Mouse (Mus musculus) forebrain, embryonic 12.5 days (tissue): ENCODE data around the gene Cc2d2b. TPM values are rescaled to one million over a fixed set of nuclear protein-coding genes. Genes with fewer than 3 reads are reported as not detected.

ENCODE experiments used
- ATAC-seq: fragments of 200-750 bp; cut with Nextera tagmentation; 2 replicates; pipeline ENCODE4 v1.8.0; 2017; ENCODE audit warnings: moderate TSS enrichment; ENCODE audit not compliant: low FRiP score
- H3K27ac ChIP-seq: fragments of 300-500 bp; sonication (generic); 2 replicates; pipeline ENCODE4 v1.5.1; 2016; ENCODE audit warnings: mild to moderate bottlenecking
- H3K27me3 ChIP-seq: fragments of 300-500 bp; sonication (generic); 2 replicates; pipeline ENCODE4 v1.6.1; 2016; ENCODE audit warnings: mild to moderate bottlenecking
- H3K36me3 ChIP-seq: fragments of 300-500 bp; sonication (generic); replicated peaks from 2 replicates; pipeline ENCODE4 v1.6.1; 2016; ENCODE audit warnings: mild to moderate bottlenecking
- H3K4me1 ChIP-seq: fragments of 300-500 bp; sonication (generic); 2 replicates; pipeline ENCODE4 v1.6.1; 2016
- H3K4me2 ChIP-seq: fragments of 300-500 bp; sonication (generic); 2 replicates; pipeline ENCODE4 v1.6.1; 2016; ENCODE audit warnings: mild to moderate bottlenecking, moderate library complexity
- H3K4me3 ChIP-seq: fragments of 300-500 bp; sonication (generic); replicated peaks from 2 replicates; pipeline ENCODE4 v1.5.1; 2016; ENCODE audit warnings: mild to moderate bottlenecking
- H3K9ac ChIP-seq: fragments of 300-500 bp; sonication (generic); 2 replicates; pipeline ENCODE4 v1.6.1; 2016; ENCODE audit warnings: mild to moderate bottlenecking
- H3K9me3 ChIP-seq: fragments of 300-500 bp; sonication (generic); 2 replicates; pipeline ENCODE4 v1.6.1; 2016
- WGBS: fragments of 180-500 bp; shearing (Covaris S2); methylation state at CpG from one replicate; pipeline ENCODE4 v1.1.7; 2016; 5-methylcytosine and 5-hydroxymethylcytosine counted together
- polyA plus RNA-seq: library from polyadenylated mRNA; unstranded; fragments of >200 nt; fragmentation: Nextera tagmentation; extraction: Ambion mirVana; gene quantifications from 2 replicates; pipeline ENCODE4 v1.2.1, GENCODE M21; 2016

Cc2d2b gene
- polyA plus RNA-seq, 1 experiment from 2014 or later, result 0.38 TPM

- WGBS, result 84% methylated on average over 2 of the region's 2 CpGs
- H3K4me1 ChIP-seq, result 0 out of 2 replicates have a peak, but pooled peaks cover 2% of the 10 kb centered on the region
- H3K9ac ChIP-seq, result no peak overlapping the region
- H3K27me3 ChIP-seq, result peaks cover 5% of the 10 kb centered on the region; the same call in 1 of the 2 replicates
- H3K4me2 ChIP-seq, result no peak overlapping the region
- H3K4me3 ChIP-seq, result no peak overlapping the region
- no peak for ATAC-seq
- H3K27ac ChIP-seq, result no peak overlapping the region
- H3K36me3 ChIP-seq, result no peaks in the 10 kb centered on the region
- no peaks in the 10 kb centered on the region for H3K9me3 ChIP-seq
These were observed 18.6 kb downstream of the Cc2d2b start for GRCm38 (mm10) chr19:40767189-40767588.

- no peaks in the 10 kb centered on the region for H3K27me3 ChIP-seq
- H3K36me3 ChIP-seq, result no peaks in the 10 kb centered on the region
- no peaks in the 10 kb centered on the region for H3K4me1 ChIP-seq
- H3K4me2 ChIP-seq, result no peak overlapping the region
- no peak overlapping the region for H3K27ac ChIP-seq
- 47% methylated on average over 7 of the region's 7 CpGs for WGBS
- no peak overlapping the region for H3K9ac ChIP-seq
- no peak for ATAC-seq
- no peaks in the 10 kb centered on the region for H3K9me3 ChIP-seq
- H3K4me3 ChIP-seq, result no peak overlapping the region
These were observed 20.8 kb downstream of the Cc2d2b start for GRCm38 (mm10) chr19:40769341-40769770.

DNA sequence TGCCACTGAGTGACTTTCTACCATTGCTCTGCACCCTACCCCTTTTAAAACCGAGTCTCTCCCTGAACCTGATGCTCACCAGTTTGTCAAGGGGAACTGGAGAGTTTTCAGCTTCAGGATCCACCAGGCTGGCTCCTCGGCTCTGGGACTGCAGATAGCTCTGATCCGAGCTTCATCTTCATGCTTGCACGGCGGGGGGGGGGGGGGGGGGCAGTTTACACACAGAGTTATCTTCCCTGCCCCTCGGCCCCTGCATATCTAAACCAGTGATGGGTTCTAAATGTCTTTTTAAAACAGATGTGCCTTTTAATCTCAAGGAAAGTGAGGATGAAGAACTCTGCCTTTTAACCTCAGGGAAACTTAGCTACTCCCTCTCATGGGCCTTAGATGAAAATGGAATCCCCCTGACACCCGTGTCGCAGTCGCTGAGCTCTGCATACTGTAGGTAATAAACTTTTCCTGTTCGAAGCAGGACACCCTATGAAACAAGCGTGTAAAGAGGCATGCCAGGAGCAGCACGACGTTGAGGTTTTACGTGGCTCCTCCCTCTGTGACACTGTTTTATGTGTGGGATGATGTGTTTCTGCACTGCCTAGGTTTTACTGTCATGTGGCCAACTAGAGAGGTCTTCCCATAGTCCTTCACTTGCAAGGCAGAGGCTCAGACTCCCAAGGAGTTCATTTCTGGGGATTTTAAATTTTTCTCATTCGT lies 39.6 kb downstream of the Cc2d2b start:
- ATAC-seq, result no peak
- 78% methylated on average over 15 of the region's 15 CpGs for WGBS

DNA sequence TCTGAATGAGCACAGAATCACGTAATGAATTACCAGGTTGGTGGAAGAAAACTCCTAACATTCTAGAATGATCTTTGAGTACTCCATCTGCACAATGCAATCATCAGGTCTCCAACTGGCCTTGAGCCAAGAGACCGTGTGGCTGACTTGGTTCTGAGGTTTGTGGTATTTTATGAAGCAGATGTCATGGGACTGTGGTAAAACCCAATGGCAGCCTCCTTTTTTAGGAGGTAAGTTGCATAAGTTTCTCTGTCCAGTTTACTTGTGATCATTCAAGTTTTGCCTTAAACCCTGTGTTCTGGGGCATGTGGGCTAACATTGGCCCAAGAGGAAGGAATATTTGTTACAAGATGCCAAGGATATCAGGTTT lies 40.1 kb downstream of the Cc2d2b start:
- Histone ChIP-seq H3K36me3 (no peaks in the 10 kb centered on the region), H3K9ac (no peak overlapping the region), H3K9me3 (no peaks in the 10 kb centered on the region), H3K4me1 (no peaks in the 10 kb centered on the region), H3K4me3 (no peak overlapping the region), H3K4me2 (no peak overlapping the region), H3K27me3 (no peaks in the 10 kb centered on the region), H3K27ac (no peak overlapping the region)
- no peak for ATAC-seq
- WGBS, result 90% methylated on average over 2 of the region's 2 CpGs

More for the DNA sequence above, 39.6 kb downstream of the Cc2d2b start:
- no peak overlapping the region for H3K9ac ChIP-seq
- H3K27ac ChIP-seq, result no peak overlapping the region
- no peaks in the 10 kb centered on the region for H3K36me3 ChIP-seq
- H3K9me3 ChIP-seq, result no peaks in the 10 kb centered on the region
- H3K4me3 ChIP-seq, result no peak overlapping the region
- no peak overlapping the region for H3K4me2 ChIP-seq
- H3K27me3 ChIP-seq, result no peaks in the 10 kb centered on the region; the same call in 1 of the 2 replicates
- no peaks in the 10 kb centered on the region for H3K4me1 ChIP-seq

- Histone ChIP-seq H3K4me2 (no peak overlapping the region), H3K4me3 (no peak overlapping the region), H3K4me1 (peaks cover 4% of the 10 kb centered on the region; the same call in 1 of the 2 replicates), H3K9me3 (no peaks in the 10 kb centered on the region), H3K9ac (no peak overlapping the region), H3K27me3 (no peaks in the 10 kb centered on the region), H3K36me3 (no peaks in the 10 kb centered on the region), H3K27ac (no peak overlapping the region)
- WGBS, result 24% methylated on average over 7 of the region's 7 CpGs
- ATAC-seq, result no peak
These were observed 56.7 kb downstream of the Cc2d2b start for GRCm38 (mm10) chr19:40805176-40805737.

DNA sequence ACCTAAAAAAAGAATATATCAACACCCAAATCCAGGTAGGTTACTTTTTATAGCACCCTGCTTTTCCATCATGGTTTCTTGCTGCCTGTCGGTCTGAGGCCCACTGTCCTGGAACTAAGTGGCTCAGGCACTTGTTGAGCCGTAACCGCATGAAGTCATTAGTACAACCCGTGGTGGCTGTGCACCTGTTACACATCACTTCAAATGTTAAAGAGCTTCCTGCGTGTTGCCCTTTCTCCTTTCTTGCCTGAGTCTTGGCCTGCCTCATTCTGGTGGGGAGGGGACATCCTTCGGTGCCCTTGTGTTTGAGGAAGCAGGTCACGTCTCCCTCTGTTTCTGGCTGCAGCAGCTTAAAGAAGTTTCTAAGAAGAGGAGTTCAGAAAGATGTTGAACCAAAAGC lies 61.3 kb downstream of the Cc2d2b start:
- H3K27ac ChIP-seq, result no peak overlapping the region
- no peak overlapping the region for H3K4me3 ChIP-seq
- no peaks in the 10 kb centered on the region for H3K9me3 ChIP-seq
- no peaks in the 10 kb centered on the region for H3K27me3 ChIP-seq
- H3K36me3 ChIP-seq, result no peaks in the 10 kb centered on the region
- H3K9ac ChIP-seq, result no peak overlapping the region
- peaks cover 4% of the 10 kb centered on the region; the same call in 1 of the 2 replicates for H3K4me1 ChIP-seq
- no peak overlapping the region for H3K4me2 ChIP-seq
- ATAC-seq, result no peak
- WGBS, result 68% methylated on average over 7 of the region's 7 CpGs

GRCm38 (mm10) chr19:40811840-40812239 lies 63.3 kb downstream of the Cc2d2b start:
- Histone ChIP-seq H3K27me3 (no peaks in the 10 kb centered on the region), H3K4me2 (no peak overlapping the region), H3K9me3 (no peaks in the 10 kb centered on the region), H3K27ac (no peak overlapping the region), H3K4me3 (no peak overlapping the region), H3K4me1 (no peaks in the 10 kb centered on the region; the same call in 1 of the 2 replicates), H3K9ac (no peak overlapping the region), H3K36me3 (no peaks in the 10 kb centered on the region)
- ATAC-seq, result no peak
- WGBS, result 77% methylated on average over 4 of the region's 4 CpGs

DNA sequence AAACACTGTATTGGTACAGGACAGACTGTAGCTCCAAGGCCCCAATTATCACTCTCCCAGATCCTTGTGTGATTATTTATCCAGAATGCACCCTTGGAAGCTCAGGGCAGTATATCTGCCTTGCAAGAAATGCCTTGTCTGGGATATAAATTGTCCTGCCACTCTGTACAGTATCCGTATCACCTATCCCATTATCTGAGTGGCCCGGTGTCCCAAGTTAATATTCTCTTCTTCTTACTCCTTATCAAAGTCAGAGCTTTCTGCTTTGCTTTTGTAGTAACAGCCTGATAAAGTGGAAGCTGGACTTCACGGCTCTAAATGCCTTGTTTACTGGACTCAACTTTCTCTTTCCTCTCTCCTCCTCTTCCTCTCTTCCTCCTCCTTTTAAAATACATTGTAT lies 64.2 kb downstream of the Cc2d2b start:
- 91% methylated on average over 3 of the region's 3 CpGs for WGBS
- no peak for ATAC-seq

GRCm38 (mm10) chr19:40813385-40813784 lies 64.8 kb downstream of the Cc2d2b start:
- Histone ChIP-seq H3K36me3 (no peaks in the 10 kb centered on the region), H3K4me3 (no peak overlapping the region), H3K4me2 (no peak overlapping the region), H3K27ac (no peak overlapping the region), H3K4me1 (no peaks in the 10 kb centered on the region; the same call in 1 of the 2 replicates), H3K27me3 (no peaks in the 10 kb centered on the region), H3K9ac (no peak overlapping the region), H3K9me3 (no peaks in the 10 kb centered on the region)
- ATAC-seq, result no peak
- 88% methylated on average over 14 of the region's 14 CpGs for WGBS

More for the DNA sequence above, 64.2 kb downstream of the Cc2d2b start:
- no peaks in the 10 kb centered on the region for H3K9me3 ChIP-seq
- H3K4me3 ChIP-seq, result no peak overlapping the region
- H3K9ac ChIP-seq, result no peak overlapping the region
- no peaks in the 10 kb centered on the region; the same call in 1 of the 2 replicates for H3K4me1 ChIP-seq
- no peak overlapping the region for H3K27ac ChIP-seq
- no peak overlapping the region for H3K4me2 ChIP-seq
- no peaks in the 10 kb centered on the region for H3K27me3 ChIP-seq
- no peaks in the 10 kb centered on the region for H3K36me3 ChIP-seq

GRCm38 (mm10) chr19:40815645-40816183 lies 67.2 kb downstream of the Cc2d2b start:
- WGBS, result 87% methylated on average over 7 of the region's 7 CpGs
- no peaks in the 10 kb centered on the region; the same call in 1 of the 2 replicates for H3K4me1 ChIP-seq

DNA sequence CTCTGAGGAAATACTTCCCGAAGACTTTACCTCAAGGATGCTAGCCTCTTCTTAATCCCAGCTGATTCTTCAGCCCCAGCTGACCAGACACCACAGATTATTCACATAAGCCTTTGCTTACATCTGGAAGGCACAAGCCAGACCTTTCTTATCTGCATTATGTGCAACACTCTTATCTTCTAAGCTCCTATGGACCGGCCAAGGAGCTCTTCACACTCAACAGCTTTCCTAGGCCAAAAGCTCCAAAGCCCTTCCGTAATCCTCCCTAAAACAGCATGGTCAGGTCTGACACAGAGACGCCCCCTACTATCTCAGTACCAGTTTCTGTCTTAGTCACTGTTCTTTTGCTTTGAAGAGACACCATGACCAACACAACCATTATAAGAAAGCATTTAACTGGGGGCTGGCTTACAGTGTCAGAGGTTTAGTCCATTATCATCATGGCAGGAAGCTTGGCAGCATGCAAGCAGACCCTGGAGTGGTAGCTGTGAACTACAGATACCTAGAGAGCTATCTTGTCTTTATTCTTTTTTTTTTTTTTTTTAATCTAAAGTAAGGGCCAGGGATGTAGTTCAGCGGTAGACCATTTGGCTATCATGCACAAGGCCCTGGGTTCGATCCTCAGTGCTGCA lies 69.5 kb downstream of the Cc2d2b start:
- Histone ChIP-seq H3K9ac (no peak overlapping the region), H3K4me2 (no peak overlapping the region), H3K4me1 (no peaks in the 10 kb centered on the region), H3K9me3 (no peaks in the 10 kb centered on the region), H3K27ac (no peak overlapping the region), H3K27me3 (no peaks in the 10 kb centered on the region), H3K4me3 (no peak overlapping the region), H3K36me3 (no peaks in the 10 kb centered on the region)
- WGBS, result 93% methylated on average over 6 of the region's 6 CpGs
- no peak for ATAC-seq

More at GRCm38 (mm10) chr19:40815645-40816183, 67.2 kb downstream of the Cc2d2b start:
- H3K4me3 ChIP-seq, result no peak overlapping the region
- no peak overlapping the region for H3K9ac ChIP-seq
- no peaks in the 10 kb centered on the region for H3K27me3 ChIP-seq
- H3K36me3 ChIP-seq, result no peaks in the 10 kb centered on the region
- no peaks in the 10 kb centered on the region for H3K9me3 ChIP-seq
- no peak for ATAC-seq
- H3K4me2 ChIP-seq, result no peak overlapping the region
- no peak overlapping the region for H3K27ac ChIP-seq

DNA sequence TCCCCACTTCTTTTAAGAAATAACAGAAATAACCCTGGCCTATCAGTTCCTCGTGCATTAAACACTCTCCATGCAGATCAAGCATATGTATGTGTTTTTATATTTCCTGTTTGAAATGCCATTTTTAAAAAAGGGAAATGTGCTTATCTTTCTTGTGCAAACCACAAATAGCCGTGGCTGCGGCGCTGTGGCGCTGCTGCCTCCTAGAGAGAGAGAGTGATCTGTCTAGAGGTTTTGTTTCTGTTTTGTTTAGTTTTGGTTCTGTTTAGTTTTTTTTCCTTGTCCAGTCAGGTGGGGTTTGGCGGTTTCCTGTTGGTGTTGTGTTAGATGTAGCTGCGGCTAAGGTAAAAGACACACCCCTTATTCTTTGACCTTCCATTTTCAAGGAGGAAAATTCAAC lies 70.2 kb downstream of the Cc2d2b start:
- no peak overlapping the region for H3K4me2 ChIP-seq
- no peak overlapping the region for H3K27ac ChIP-seq
- no peaks in the 10 kb centered on the region for H3K9me3 ChIP-seq
- H3K36me3 ChIP-seq, result no peaks in the 10 kb centered on the region
- 88% methylated on average over 7 of the region's 7 CpGs for WGBS
- H3K4me1 ChIP-seq, result no peaks in the 10 kb centered on the region
- no peak overlapping the region for H3K9ac ChIP-seq
- no peaks in the 10 kb centered on the region for H3K27me3 ChIP-seq
- no peak for ATAC-seq
- H3K4me3 ChIP-seq, result no peak overlapping the region
